Mouse (Mus musculus) midbrain, embryonic 10.5 days (tissue): Measurements from ENCODE around the gene Gm5134. TPM values are rescaled to one million over a fixed set of nuclear protein-coding genes. Genes with fewer than 3 reads are reported as not detected.
"Not testable (repeated sequence)": the region's sequence is repeated elsewhere in the genome, so short reads cannot be mapped to it uniquely, and the experiment has no call there.

Experiments used
- DNase-seq: peaks from one replicate; pipeline ENCODE4 v3.0.0-alpha.2; 2017; ENCODE audit warnings: low spot score
- H3K27ac ChIP-seq: fragments of 300-500 bp; sonication (generic); replicated peaks from 2 replicates; pipeline ENCODE4 v1.5.1; 2016; ENCODE audit warnings: mild to moderate bottlenecking
- H3K27me3 ChIP-seq: fragments of 300-500 bp; sonication (generic); 2 replicates; pipeline ENCODE4 v1.6.1; 2016; ENCODE audit warnings: low read depth, mild to moderate bottlenecking; ENCODE audit not compliant: poor library complexity, severe bottlenecking
- H3K36me3 ChIP-seq: fragments of 300-500 bp; sonication (generic); 2 replicates; pipeline ENCODE4 v1.6.1; 2016; ENCODE audit warnings: mild to moderate bottlenecking, moderate library complexity
- H3K4me1 ChIP-seq: fragments of 300-500 bp; sonication (generic); 2 replicates; pipeline ENCODE4 v1.6.1; 2016
- H3K4me3 ChIP-seq: fragments of 300-500 bp; sonication (generic); 2 replicates; pipeline ENCODE4 v1.5.1; 2016; ENCODE audit warnings: mild to moderate bottlenecking, moderate library complexity
- H3K9me3 ChIP-seq: fragments of 300-500 bp; sonication (generic); replicated peaks from 2 replicates; pipeline ENCODE4 v1.6.1; 2016; ENCODE audit warnings: mild to moderate bottlenecking
- WGBS: fragments of 180-500 bp; shearing (Covaris S2); methylation state at CpG from one replicate; pipeline ENCODE4 v1.1.7; 2016; 5-methylcytosine and 5-hydroxymethylcytosine counted together
- polyA plus RNA-seq: library from polyadenylated mRNA; unstranded; fragments of >200 nt; fragmentation: Nextera tagmentation; extraction: Ambion mirVana; gene quantifications from 2 replicates; pipeline ENCODE4 v1.2.1, GENCODE M21; 2016

Gene Gm5134
- polyA plus RNA-seq, 1 experiment from 2014 or later = 0.09 TPM

DNA sequence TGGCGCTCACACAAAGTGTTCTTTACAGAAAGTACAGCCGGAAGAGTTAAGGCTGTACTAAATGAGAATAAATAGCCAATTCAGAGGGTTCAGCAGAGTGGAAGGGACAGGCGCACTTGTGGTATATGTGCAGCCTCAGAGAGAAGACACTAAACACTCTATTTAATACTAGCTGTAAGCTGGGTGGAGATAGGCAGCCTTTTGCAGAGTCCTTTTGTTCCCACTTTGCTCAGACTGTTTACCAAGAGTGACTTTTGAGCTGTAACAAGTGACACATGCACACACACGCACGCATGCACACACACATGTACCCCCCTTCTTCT is 24.5 kb downstream of the Gm5134 start:
- no peak for DNase-seq

DNA sequence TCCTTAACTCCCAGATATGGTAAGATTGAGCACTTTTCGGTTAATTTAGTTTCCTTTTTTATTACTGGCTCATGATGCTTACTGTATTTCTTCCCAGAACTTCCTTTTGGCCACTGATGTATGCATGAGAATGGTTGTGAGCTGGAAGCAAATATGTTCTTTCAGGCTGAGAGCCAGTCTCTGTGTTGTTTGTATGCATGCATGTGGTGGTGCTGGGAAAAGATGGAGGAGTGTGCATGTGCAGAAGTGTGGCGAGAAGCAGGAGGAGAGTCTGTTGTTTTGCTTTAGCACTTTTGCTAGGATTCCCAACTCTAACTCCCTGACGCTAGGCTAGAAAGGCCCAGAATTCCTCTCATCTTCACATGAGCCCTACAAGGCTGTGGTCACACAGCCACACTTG is 25.1 kb downstream of the Gm5134 start:
- H3K4me3 ChIP-seq = no peak overlapping the region
- no peak overlapping the region for H3K27ac ChIP-seq
- WGBS = 87% methylated on average over 3 of the region's 3 CpGs
- DNase-seq = no peak
- H3K9me3 ChIP-seq = peaks cover 5% of the 10 kb centered on the region; the same call in 1 of the 2 replicates
- H3K36me3 ChIP-seq = no peaks in the 10 kb centered on the region
- peaks cover 4% of the 10 kb centered on the region; the same call in 1 of the 2 replicates for H3K4me1 ChIP-seq
- H3K27me3 ChIP-seq = no peaks in the 10 kb centered on the region

More for the DNA sequence above, 24.5 kb downstream of the Gm5134 start:
- H3K27me3 ChIP-seq = no peaks in the 10 kb centered on the region
- H3K9me3 ChIP-seq = peaks cover 5% of the 10 kb centered on the region; the same call in 1 of the 2 replicates
- 91% methylated on average over 5 of the region's 5 CpGs for WGBS
- H3K36me3 ChIP-seq = no peaks in the 10 kb centered on the region
- H3K4me1 ChIP-seq = peaks cover 4% of the 10 kb centered on the region; the same call in 1 of the 2 replicates
- no peak overlapping the region for H3K4me3 ChIP-seq
- H3K27ac ChIP-seq = no peak overlapping the region

DNA sequence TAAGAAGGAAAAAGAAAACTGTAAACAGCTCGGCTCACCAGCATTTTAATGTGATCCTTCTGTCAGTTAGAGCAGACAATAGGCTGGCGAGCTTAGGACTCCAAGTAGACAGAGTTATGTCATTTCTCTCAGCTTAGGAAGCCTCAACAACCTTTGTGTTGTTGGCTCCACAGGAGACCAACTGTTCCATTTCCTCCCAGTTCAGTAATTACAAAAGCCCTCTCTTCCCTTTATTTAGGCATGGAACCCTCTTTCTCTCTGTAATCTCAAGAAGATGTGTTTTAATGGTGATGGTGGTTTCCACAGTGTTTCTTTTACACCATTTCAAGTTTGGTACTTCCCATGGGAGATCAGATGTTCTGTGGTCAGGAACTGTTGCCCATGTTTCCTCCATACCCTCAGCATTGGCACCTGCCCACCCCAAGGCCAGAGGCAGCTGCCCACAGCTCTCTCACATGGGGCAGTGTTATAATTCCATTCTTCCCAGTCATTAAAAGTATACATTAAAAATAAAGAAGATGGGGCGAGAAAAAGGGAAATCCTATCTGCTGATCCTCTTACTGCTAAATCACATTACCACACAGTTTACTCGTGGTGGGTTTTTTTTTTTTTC is 36.2 kb downstream of the Gm5134 start:
- no peak overlapping the region for H3K27ac ChIP-seq
- H3K27me3 ChIP-seq = no peaks in the 10 kb centered on the region
- H3K4me1 ChIP-seq = no peaks in the 10 kb centered on the region
- no peaks in the 10 kb centered on the region for H3K36me3 ChIP-seq
- 80% methylated on average over 4 of the region's 4 CpGs for WGBS
- no peaks in the 10 kb centered on the region for H3K9me3 ChIP-seq
- H3K4me3 ChIP-seq = no peak overlapping the region
- DNase-seq = no peak

DNA sequence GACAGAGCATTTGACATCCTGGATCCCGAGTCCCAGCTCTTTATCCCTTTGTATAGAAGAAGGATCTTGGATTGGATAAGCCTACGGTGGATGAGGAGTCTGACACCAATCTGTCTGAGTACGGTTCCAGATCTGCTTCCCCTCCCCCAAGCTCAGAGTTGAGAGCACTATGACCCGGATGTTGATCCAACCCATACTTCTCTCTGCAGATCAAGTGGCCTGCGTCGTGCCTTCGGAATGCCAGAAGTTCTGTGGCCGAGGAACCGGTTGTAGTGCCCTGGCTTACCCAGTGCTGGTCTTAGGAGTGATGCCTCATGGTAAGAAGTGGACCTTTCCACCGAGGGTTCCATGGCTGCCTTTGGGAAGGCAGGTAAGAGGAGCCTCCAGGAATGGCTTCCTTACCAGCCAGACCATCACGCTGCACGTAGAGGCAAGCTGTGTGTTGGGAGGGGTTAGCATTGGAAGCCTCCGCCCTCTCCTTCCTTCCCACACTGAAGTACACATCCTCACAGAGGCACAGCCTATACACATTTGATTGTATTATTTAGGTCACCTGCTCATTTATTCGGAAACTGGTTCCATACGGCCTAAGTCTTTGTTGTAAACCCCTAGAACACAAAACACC is 39.4 kb downstream of the Gm5134 start:
- WGBS = 90% methylated on average over 15 of the region's 15 CpGs

DNA sequence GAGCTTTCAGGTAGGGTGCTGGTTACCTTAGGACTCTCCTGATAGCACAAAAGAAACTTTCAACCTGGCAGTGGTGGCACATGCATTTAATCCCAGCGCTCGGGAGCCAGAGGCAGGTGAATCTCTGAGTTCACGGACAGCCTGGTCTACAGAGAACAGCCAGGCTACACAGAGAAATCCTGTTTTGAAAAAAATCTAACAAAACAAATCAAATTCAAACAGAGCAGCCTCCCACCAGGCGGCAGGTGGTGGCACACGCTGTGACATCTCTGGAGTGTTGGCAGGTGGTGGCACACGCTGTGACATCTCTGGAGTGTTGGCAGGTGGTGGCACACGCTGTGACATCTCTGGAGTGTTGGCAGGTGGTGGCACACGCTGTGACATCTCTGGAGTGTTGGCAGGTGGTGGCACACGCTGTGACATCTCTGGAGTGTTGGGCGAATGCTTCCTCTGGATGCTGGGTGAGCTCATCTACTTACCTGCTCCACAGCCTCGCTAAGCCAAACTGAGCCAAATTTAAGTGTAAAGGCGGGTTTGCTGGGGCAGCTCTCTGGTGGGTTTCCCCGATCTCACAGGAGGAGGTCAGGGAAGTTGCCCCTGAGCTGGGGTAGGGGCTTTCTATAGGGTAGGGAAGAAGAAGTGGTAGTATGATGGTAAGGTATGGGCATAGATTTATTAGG is 40.4 kb downstream of the Gm5134 start:
- not testable (repeated sequence) for H3K27me3 ChIP-seq, H3K36me3 ChIP-seq, H3K4me3 ChIP-seq, H3K27ac ChIP-seq, DNase-seq, H3K4me1 ChIP-seq, H3K9me3 ChIP-seq
- 85% methylated on average over 13 of the region's 13 CpGs for WGBS

More for the DNA sequence above, 39.4 kb downstream of the Gm5134 start:
- no peaks in the 10 kb centered on the region for H3K36me3 ChIP-seq
- no peaks in the 10 kb centered on the region for H3K9me3 ChIP-seq
- H3K27ac ChIP-seq = no peak overlapping the region
- no peaks in the 10 kb centered on the region for H3K27me3 ChIP-seq
- DNase-seq = no peak
- no peaks in the 10 kb centered on the region for H3K4me1 ChIP-seq
- no peak overlapping the region for H3K4me3 ChIP-seq

DNA sequence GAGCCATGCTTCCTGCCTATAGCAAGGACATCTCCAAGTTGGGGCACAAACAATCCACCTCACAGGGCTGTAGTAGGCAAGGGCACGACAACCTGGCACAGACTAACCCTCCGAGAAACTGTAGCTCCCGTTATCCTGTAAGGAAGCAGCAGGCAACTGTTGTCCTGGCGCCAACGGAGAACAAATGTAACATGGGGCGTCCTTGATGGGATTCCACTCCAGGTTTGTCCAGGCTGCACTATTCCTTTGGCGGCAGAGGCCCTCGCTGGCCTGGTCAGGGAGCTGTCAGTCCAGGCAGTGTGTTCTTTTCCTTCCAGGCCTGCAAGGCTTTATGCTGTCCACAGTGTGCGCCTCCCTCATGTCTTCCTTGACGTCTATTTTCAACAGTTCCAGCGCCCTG is 41.1 kb downstream of the Gm5134 start:
- H3K9me3 ChIP-seq = no peaks in the 10 kb centered on the region
- no peaks in the 10 kb centered on the region for H3K36me3 ChIP-seq
- H3K27ac ChIP-seq = no peak overlapping the region
- H3K4me3 ChIP-seq = no peak overlapping the region
- 0 out of 2 replicates have a peak, but pooled peaks cover 4% of the 10 kb centered on the region for H3K27me3 ChIP-seq
- DNase-seq = no peak
- no peaks in the 10 kb centered on the region for H3K4me1 ChIP-seq
- WGBS = 87% methylated on average over 11 of the region's 11 CpGs

DNA sequence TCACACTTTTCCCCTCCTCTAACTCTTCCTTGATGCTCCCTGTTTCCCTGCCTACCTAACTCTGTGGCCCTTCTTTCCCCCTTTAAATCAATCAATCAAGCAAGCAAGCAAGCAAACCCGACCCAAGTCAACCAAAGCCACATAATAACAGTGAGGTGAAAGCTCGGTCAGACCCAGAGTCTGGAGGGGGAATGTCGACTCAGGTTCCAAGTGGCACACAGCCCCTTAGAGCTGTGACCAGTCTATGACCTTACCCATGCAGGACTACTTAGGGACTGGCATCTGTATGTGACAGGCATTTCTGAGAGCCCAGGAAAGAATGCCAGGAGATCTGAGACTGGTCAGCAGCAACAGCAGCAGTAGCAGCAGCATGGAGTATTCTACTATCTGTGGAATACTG is 42.0 kb downstream of the Gm5134 start:
- Histone ChIP-seq H3K9me3 (no peaks in the 10 kb centered on the region), H3K4me1 (peaks cover 8% of the 10 kb centered on the region), H3K27me3 (0 out of 2 replicates have a peak, but pooled peaks cover 7% of the 10 kb centered on the region), H3K36me3 (no peaks in the 10 kb centered on the region), H3K4me3 (no peak overlapping the region), H3K27ac (no peak overlapping the region)
- 91% methylated on average over 3 of the region's 3 CpGs for WGBS
- no peak for DNase-seq

DNA sequence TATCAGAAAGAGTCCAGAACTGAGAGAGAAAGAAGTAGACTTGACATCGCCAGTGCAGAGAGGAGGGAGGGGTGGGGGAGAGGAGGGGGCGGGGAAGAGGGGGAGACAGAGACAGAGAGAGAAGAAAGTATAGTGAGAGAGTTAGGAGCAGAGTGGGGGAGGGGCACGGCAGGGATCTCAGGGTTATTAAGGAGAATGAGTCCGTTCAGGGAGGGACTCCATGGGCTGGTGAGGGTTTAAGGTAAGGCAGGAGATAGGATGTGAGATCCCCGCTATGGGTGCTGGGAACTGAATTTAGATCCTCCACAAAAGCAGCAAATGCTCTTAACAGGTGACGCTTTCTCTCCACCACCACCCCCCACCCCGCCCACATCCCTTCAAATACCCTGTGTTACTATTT is 46.8 kb downstream of the Gm5134 start:
- H3K9me3 ChIP-seq = no peaks in the 10 kb centered on the region
- 30% methylated on average over 7 of the region's 7 CpGs for WGBS

DNA sequence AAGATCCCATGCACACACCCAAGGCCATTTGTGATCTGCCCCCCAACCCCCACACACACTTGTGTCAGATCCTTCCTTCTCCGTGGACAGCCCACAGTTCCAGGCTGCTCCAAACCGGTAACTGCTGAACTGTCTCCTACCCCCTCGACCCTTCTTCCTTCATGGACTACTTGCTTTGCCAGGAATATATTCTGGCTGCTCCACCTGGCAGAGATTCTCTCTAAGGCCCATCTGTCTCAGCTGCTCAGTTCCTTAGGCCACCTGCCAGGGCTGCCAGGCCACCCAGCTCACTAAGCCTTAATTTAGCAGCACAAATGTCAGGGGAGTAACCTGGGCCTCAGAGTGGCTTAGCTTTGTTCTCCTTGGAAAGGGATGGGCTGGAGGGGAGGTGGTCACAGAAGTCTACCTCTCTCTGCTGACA is 47.8 kb downstream of the Gm5134 start:
- Histone ChIP-seq H3K27ac (no peak overlapping the region), H3K4me1 (peaks cover 21% of the 10 kb centered on the region), H3K4me3 (no peak overlapping the region), H3K9me3 (no peaks in the 10 kb centered on the region), H3K27me3 (peaks cover 34% of the 10 kb centered on the region), H3K36me3 (no peaks in the 10 kb centered on the region)
- WGBS = 35% methylated on average over 3 of the region's 3 CpGs
- no peak for DNase-seq

More for the DNA sequence above, 46.8 kb downstream of the Gm5134 start:
- Histone ChIP-seq H3K4me1 (peaks cover 21% of the 10 kb centered on the region), H3K4me3 (no peak overlapping the region), H3K36me3 (no peaks in the 10 kb centered on the region), H3K27me3 (peaks cover 28% of the 10 kb centered on the region; the same call in 1 of the 2 replicates), H3K27ac (no peak overlapping the region)
- no peak for DNase-seq

- Histone ChIP-seq H3K36me3 (no peaks in the 10 kb centered on the region), H3K27ac (no peak overlapping the region), H3K27me3 (peaks cover 38% of the 10 kb centered on the region), H3K4me3 (no peak overlapping the region), H3K4me1 (peaks cover 21% of the 10 kb centered on the region), H3K9me3 (no peaks in the 10 kb centered on the region)
- no peak for DNase-seq
- 36% methylated on average over 2 of the region's 2 CpGs for WGBS
These were observed 48.3 kb downstream of the Gm5134 start for GRCm38 (mm10) chr10:76002615-76003014.

GRCm38 (mm10) chr10:76003221-76003620 is 48.9 kb downstream of the Gm5134 start:
- Histone ChIP-seq H3K36me3 (no peaks in the 10 kb centered on the region), H3K4me3 (no peak overlapping the region), H3K9me3 (no peaks in the 10 kb centered on the region), H3K27ac (no peak overlapping the region), H3K27me3 (peaks cover 38% of the 10 kb centered on the region), H3K4me1 (peaks cover 21% of the 10 kb centered on the region)
- 89% methylated on average over 2 of the region's 2 CpGs for WGBS
- DNase-seq = no peak

DNA sequence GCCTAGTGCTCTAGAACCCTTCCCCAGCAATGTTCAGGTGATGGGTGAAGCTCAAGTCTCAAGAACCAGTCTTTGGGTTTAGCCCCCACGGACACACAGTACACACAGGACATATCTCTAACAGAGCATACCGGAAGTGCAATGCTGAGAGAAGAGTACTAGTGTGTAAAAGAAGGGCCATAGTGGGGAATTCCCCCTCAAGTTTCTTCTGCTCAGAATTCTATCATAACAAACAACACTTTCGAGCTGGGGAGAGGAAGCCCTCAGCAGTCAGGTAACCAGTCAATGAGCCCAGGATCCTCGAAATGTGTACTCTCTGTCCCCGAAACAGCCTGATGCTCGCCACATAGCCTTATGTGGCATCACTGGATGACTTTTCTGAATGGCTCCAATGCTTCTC is 52.1 kb downstream of the Gm5134 start:
- Histone ChIP-seq H3K27ac (no peak overlapping the region), H3K4me3 (no peak overlapping the region), H3K4me1 (peaks cover 13% of the 10 kb centered on the region), H3K36me3 (no peaks in the 10 kb centered on the region), H3K27me3 (peaks cover 30% of the 10 kb centered on the region), H3K9me3 (no peaks in the 10 kb centered on the region)
- WGBS = 86% methylated on average over 6 of the region's 6 CpGs
- DNase-seq = no peak

- no peak overlapping the region for H3K4me3 ChIP-seq
- H3K27ac ChIP-seq = no peak overlapping the region
- no peak for DNase-seq
- no peaks in the 10 kb centered on the region for H3K9me3 ChIP-seq
- peaks cover 3% of the 10 kb centered on the region; the same call in 1 of the 2 replicates for H3K4me1 ChIP-seq
- 83% methylated on average over 3 of the region's 3 CpGs for WGBS
- peaks cover 10% of the 10 kb centered on the region for H3K27me3 ChIP-seq
- no peaks in the 10 kb centered on the region for H3K36me3 ChIP-seq
These were observed 55.5 kb downstream of the Gm5134 start for GRCm38 (mm10) chr10:76009812-76010211.
